Mouse (Mus musculus): Measurements from ENCODE around the gene Olfr1431. TPM values are rescaled to one million over a fixed set of nuclear protein-coding genes. Genes with fewer than 3 reads are reported as not detected.

Olfr1431 gene
- total RNA-seq (2023) = not detected

GRCm38 (mm10) chr19:12200334-12200733, at the start of gene Olfr1431:
Gene Olfr1431, plus strand, starts transcription at chr19:12200634.

GRCm38 (mm10) chr19:12170062-12170599, 30.3 kb upstream of the Olfr1431 start, which contains the start of gene Olfr1555-ps1:
Gene Olfr1555-ps1, minus strand, starts transcription at chr19:12170112.

GRCm38 (mm10) chr19:12232496-12232895, 32.1 kb downstream of the Olfr1431 start, which contains the start of gene Olfr1432:
Gene Olfr1432, minus strand, starts transcription at chr19:12232596.

GRCm38 (mm10) chr19:12241559-12241958, 41.1 kb downstream of the Olfr1431 start, which contains the start of gene Olfr262:
Gene Olfr262, minus strand, starts transcription at chr19:12241659.

GRCm38 (mm10) chr19:12260732-12261131, 60.3 kb downstream of the Olfr1431 start, which contains the start of gene Olfr235:
Gene Olfr235, plus strand, starts transcription at chr19:12261032.

Other genes with a start within 250 kb of the Olfr1431 start
- gene Osbp, start 234.7 kb upstream of the Olfr1431 start, total RNA-seq (2023) = 10 to 100 TPM; 44.2 to 44.7 TPM
- gene Olfr1423, start 159.3 kb upstream of the Olfr1431 start, total RNA-seq (2023) = not detected
- not detected for gene Olfr1424, start 138.0 kb upstream of the Olfr1431 start, total RNA-seq (2023)
- gene Olfr1425, start 122.9 kb upstream of the Olfr1431 start, total RNA-seq (2023) = not detected
- not detected for gene Olfr1426, start 108.6 kb upstream of the Olfr1431 start, total RNA-seq (2023)
- not detected for gene Olfr1427, start 97.3 kb upstream of the Olfr1431 start, total RNA-seq (2023)
- not detected for gene Olfr1428, start 84.7 kb upstream of the Olfr1431 start, total RNA-seq (2023)
- gene Olfr76, start 77.4 kb upstream of the Olfr1431 start, total RNA-seq (2023) = not detected
- gene Olfr1555-ps1, start 30.5 kb upstream of the Olfr1431 start, total RNA-seq (2023) = not detected
- gene Olfr1432, start 32.0 kb downstream of the Olfr1431 start, total RNA-seq (2023) = not detected
- not detected for gene Olfr262, start 41.0 kb downstream of the Olfr1431 start, total RNA-seq (2023)
- gene Olfr235, start 60.4 kb downstream of the Olfr1431 start, total RNA-seq (2023) = not detected
- gene Olfr1434, start 79.2 kb downstream of the Olfr1431 start, total RNA-seq (2023) = not detected
- not detected for gene Olfr1436, start 98.5 kb downstream of the Olfr1431 start, total RNA-seq (2023)
- gene Olfr1437, start 124.5 kb downstream of the Olfr1431 start, total RNA-seq (2023) = not detected
- gene Olfr1438-ps1, start 135.3 kb downstream of the Olfr1431 start, total RNA-seq (2023) = not detected
- gene Olfr1440, start 186.6 kb downstream of the Olfr1431 start, total RNA-seq (2023) = not detected
- gene Olfr1441, start 216.8 kb downstream of the Olfr1431 start, total RNA-seq (2023) = not detected
- gene Pfpl, start 227.3 kb downstream of the Olfr1431 start, total RNA-seq (2023) = not detected

Measured in neutrophil, adult 83 days (primary cell).